Mouse (Mus musculus) urinary bladder, postnatal 4 days (tissue): ENCODE measurements around the gene S100a13.

ENCODE experiments used
- DNase-seq, 2 experiments: peaks; one replicate each; pipeline ENCODE4 v3.0.0; 2021 to 2022; ENCODE audit warnings: low spot score in 2 of 2

Gene S100a13

DNA sequence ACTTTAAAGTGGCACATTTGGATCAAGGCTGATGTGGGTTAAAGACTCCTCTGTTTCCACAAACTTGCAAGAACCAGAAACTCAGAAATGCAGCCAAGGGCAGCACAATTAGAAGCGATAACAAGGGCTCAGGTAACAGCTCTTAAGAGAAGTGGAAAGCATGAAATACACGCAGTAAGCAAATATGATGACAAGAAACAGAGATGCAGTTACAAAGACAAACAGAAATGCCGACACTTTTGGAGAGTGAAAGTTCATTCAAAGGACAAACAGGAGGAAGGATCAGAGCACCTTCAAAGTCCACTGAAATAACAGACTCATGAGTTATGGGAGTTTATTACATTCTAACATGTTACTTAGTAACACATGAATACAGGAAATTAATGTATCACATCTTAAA is 7.9 kb upstream of the S100a13 start:
- DNase-seq, result no peak

DNA sequence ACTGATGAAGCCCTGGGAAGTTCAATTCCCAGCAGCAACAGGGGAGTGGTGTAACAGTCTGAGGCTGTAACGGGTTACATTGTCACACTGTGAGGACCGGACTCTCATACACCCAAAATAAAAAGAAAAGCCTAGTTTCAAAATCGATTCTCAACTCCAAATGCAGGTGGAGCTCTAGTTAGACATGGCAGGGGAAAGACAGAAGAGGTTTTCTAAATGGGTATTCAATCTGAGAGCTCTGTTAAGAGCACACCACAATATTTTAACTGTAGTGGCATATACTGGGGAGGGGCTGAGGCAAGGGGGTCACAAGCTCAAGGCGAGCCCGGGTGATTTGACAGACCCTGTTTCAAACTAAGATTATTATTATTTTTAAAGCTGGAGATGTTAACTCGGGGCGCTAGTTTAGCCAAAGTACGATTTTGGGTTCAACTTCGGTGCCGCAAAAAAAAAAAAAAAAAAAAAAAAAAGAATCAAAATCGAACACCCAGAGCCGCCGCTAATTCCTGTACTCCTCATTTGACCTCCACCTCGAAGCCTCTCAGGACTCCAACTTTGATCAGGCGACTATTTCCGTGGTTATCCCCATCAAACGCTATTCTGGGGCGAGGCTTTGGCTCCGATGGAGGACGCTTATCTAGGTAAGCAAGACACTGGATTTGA is 5.8 kb upstream of the S100a13 start:
- no peak for DNase-seq

DNA sequence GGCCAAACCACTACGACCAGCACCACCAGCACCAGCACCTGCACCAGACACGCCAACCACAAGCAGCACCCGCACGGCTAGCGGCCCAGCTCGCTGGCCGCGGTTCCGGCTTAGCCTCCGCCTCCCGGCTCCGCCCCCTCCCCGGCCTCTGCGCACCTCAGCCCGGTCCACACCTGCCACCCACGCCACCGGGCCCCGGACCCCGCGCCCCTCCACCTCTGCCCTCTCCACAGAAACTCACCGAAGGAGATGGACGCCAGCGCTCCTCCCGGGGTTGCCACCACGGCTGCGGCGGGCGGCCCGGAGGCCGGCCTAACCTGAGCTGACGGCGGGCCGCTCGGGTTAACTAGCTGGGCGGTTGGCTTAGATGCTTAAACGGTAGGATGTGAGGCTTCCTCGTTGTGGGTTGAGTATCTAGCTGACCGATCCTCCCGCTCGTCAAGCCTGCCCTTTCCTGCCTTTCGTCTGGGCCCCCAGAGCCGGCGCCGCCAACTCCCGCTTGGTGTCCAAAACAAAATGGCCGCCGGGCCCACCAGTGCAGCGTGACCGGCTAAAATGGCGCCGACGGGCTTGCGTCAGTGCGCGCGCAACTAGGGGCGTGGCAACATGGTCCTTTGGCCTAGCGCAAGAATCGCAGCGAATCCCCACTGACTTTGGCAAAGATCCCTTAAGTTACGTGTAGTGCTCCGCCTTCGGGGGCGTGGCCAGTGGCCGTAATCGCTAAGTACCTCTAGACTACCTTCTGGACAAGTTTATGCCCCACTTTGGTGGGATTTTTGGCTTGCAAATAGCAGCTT is 5.1 kb upstream of the S100a13 start, which contains the start of gene Chtop:
Chtop (minus strand) TSS at position 549 of the 797 bp plus-strand sequence.
- DNase-seq, result peak; percentile 99 to 100

DNA sequence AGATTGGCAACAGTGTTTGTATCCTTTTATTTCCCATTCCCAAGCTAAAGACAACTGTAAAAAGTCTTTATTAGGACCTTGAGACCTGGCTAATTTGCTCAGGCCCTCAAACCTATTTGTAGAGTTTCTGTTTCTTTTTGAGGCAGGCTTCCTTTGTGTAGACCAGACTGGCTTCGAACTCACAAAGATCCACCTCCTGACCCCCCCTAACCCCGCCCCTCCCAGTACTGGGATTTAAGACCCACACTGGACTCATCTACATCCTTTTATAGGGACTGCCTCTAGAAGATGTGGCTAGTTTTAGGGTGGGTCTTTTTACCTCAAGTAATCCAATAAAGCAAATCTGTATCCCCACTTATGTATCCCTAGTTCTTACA is 4.5 kb upstream of the S100a13 start:
- DNase-seq, result no peak

DNA sequence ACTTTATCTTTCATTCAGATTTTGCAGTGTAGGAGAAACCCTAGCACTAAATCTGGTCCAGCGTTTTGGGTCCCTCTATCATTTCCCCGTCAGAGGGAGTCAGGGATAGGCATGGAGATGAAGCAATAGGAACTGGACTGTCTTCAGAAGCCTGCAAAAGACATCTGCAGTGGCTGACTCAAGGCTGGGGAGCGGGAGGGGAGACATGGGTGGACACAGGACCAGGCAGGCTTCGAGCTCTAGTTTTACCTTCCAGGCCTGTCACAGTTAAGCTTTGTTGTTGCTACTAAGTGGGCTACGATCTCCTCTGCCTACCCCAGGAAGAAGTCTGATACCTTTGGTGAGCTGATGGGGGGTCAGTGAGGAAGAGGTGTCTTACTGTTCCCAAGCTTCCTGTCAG is 2.0 kb upstream of the S100a13 start:
- no peak for DNase-seq

DNA sequence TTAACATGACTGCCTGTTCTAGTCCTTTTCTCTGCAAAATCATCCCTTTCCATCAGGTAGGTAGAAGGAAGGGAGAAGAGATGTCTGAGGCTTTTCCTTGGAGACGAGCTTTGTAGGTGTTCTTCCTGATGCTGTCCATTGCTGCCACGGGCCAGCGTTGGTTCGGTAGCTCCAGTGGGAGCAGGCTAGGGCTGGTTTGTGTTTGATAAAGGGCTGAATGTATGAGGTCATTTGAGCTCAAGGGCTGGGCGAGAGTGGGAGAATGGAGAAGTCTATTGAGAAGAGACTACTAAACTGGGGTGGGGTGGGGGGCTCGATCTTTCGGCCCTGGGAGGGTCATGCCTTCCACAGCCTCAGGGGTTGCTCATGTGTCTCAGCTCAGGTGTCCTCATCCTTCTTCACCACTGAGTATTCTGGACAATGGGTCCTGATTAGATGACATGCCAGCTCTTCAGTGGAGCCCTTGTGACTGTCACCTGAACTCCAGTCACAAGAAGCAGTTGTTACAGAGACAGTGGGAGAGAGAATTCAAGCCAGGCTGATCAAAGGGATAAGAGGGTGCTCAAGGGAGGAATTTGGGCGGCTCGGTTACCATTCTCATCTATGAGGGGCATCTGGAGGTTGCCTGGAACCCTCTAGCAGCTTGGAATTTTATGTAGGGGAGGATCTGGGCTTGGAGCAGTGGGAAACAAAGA is 1.1 kb upstream of the S100a13 start:
- no peak for DNase-seq

DNA sequence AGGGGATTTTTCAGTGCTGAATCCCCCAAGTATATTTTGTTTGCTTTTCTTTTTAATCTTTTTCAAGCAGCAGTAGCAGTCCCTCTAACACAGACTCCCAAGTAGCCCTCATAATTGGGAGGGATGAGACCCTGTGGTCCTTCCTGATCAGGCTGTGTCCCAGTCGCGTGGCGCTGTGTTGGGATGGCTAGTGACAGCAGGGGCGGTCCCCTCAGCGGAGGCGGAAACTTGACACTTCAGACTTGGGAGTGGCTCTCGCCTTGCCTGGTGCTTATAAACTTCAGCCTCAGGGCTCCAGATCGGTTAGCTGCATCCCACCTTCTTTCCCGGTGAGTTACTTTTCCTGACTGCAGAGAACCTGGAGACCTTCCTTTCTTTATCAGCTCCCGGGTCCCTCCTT is 456 bp downstream of the S100a13 start:
- DNase-seq, result peak; percentile 54 to 74

DNA sequence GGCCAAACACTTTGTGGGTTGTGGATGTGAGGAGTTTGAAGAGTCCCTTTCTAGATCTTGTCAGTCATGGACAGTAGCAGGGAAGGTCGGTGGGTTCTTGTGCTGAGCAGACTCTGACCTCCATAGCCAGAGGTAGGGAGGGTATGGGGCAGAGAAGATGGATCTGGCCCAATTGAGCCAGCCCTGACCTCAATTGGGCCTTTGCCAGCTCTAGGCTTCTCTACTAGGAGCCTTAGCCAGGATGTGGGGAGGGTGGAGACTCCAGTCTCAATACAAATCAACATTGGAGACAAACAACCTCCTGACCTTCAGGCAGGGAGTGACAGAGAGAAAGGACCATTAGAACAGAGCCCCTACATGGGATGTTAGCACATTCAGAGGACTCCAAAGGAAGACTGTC is 1.0 kb downstream of the S100a13 start:
- no peak for DNase-seq

DNA sequence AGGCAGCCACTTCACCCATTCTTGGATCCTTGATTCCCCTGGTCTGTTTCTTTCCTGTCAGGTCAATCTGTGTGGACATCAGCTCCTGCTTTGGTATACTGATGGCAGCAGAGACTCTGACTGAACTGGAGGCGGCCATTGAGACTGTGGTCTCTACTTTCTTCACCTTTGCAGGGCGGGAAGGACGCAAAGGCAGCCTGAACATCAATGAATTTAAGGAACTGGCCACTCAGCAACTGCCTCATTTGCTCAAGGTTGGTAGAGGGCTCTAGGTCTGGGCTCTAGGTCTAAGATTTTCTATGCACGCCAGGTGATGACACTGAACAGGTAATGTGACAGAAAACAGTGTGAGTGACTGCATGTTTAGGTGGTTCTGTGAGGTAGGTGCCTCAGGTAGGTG is 1.6 kb downstream of the S100a13 start:
- DNase-seq, result no peak

DNA sequence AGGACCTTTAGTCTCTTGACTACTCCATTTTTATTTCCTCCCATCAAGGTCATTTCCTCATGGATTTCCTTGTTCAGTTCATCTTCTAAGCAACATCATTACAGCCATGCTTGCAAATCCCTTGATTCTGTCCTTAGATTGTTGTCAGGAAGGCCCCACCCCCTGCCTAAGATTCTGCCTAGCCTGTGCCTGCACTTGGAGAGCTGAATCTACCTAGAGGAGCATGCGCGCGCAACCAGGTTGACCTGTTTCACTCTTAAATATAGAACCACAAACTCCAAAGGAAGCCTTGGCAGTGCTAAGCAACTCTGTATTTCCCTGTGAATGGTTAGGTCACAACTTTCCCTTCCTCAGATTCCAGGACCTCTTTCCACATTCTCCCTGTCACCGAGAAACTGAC is 3.5 kb downstream of the S100a13 start:
- DNase-seq, result no peak

DNA sequence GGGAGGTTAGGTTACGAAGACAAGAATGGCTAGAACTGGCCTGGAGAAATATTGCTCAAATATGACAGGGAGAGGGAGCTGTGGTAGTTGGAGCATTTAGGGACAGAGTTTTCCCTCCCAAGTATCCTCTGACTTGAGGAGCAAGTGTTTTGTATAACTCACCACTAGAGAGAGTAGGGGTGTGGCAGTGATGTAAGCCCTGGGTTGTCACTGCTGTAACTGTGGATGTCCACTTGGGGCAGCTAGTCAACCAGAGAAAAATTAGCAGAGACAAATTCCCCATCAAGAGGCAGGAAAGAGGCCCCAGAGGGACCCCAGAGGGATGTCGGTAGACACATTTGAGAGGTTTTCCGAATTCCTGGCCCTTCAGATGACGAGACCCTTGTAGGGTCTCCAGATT is 11.2 kb downstream of the S100a13 start:
- DNase-seq, result peak in 1 of 2 experiments; percentile 40

DNA sequence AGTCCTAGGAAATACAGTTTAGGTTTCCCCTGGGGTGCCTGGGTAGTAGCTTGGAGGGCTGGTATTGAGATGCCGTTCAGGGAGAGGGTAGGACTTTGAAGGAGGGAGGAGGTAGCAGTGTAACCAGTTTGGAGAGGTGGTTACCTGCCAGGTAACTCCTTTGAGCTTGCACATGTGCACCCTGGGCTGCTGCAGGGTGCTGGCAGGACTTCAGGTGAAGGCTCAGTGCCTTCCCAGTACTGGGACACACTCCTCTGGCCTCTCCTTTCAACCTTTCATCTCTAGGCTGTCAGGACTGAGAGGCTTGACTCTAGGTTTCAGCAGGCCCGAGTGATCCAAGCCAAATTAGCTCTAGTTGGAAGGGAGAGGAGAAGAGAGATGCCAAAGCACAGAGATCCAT is 11.8 kb downstream of the S100a13 start:
- no peak for DNase-seq

DNA sequence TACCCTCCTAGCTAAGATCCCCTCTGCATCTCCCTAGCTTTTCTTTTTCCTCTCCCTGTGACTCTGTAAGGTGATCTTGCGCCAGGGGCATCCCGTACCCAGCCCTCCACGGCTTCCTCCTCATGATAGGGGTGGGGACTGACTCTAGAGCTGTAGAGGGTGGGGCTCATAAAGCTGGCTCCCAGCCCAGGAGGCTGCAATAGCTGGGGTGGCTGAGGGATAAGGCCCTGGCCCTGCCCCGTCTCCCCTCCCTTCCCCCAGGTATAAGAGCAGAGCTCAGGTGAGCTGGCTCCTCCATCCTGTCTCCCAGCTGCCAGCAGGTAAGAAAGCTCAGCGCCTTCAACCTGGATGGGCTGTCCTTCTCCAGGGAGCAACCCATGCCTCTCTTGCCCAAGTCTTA is 12.3 kb downstream of the S100a13 start, which contains the start of gene S100a14:
S100a14 (plus strand) TSS at position 277 of the 400 bp plus-strand sequence.
- DNase-seq, result peak in 1 of 2 experiments; percentile 67

DNA sequence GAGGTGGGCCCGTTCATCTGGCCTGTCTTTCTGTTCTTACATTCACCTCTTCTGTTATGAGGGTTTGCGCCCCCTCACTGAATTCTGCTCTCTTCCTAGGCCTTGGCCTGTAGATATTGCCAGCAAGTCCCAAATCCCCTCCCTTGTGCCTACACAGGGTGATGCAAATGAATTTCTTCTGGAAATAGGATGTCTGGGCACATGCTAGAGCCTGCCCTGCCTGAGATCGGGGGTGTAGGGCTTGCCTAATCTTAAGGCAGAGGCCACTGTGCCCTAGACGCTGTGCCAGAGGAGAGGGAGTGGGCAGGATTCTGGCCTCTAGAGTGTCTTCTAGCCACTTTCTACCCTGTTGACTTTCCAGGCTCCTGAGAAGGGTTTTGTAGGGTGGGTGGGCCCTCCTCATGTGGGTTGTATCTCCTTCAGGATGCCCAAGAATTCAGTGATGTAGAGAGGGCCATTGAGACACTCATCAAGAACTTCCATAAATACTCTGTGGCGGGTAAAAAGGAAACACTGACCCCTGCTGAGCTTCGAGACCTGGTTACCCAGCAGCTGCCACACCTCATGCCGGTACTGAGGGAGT is 13.1 kb downstream of the S100a13 start:
- DNase-seq, result no peak

DNA sequence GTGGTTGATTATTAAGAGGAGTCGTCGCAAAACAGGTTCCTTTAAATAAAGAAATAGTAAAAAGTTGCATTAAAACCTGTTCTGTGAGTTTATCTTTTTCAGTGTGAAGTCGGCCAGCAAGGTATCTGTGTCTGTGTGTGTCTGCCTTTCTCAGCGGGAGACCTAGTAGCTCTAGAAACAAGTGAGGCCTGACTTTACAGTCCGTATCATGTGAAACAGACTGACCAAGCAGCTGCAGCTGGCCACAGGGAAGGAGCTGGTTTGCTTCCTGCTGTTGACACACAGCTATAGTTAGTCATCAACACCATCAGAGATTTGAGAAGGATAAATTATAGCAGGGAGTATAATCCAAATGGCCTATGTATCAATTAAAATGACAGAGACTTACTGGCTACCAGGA is 17.5 kb downstream of the S100a13 start:
- no peak for DNase-seq

DNA sequence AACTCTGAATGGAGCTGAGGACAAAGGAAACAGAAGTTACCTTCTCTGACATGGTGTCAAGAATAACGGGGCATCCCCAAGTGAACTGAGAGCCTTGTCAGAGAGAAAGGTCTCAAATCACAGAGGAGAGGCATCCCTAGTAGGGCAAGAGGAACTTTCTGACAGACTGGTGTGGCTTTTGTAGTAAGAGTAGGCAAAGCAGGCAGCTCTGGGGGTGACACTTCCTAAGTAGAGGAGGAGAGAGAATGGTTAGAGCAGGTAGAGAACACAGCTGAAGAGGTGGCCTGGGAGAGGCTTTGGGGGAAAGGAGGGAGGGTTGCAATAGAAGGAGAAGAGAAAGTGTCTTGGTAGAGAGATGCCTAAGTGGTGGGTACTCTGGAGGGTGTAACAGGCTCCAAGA is 21.2 kb downstream of the S100a13 start:
- DNase-seq, result no peak

DNA sequence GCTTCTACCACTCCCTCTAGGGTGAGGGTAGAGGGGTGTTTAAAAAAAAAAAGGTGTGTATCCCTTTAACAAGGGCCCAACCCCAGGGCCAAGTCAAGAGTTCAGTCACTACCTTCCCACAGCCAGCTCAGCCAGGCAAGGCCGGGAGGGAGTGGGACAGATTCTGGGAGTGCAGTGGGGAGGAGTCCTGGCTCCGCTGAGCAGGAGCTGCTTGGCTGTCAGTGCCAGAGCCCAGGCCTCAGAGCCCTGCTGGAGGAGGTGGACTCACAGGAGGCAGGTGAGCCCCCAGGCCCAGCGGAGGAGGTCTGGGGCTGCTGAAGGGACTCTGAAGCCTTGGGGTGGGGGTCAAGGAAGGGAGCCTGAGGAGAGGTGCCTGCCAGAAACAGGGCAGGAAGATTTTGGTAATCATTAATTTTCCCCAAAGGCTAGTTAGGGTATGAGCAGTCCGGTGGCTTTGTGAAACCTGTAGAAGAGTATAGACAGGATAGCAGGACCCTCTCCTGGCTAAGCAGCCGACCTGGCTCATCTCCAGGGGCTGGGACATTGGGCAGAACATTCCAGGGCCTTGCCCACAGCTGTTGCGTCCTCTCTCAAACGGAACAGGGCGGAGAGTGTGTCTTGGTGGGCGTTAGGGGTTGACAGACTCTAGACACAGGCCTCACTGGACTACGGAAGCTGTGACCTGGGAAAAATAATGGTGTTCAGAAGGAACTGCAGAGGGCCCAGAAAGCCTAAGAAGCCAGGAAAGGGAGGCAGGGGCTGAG is 23.1 kb downstream of the S100a13 start, which contains the start of gene S100a16:
S100a16 (plus strand) TSS at position 114 of the 764 bp plus-strand sequence.
- peak; percentile 71 to 80 for DNase-seq

DNA sequence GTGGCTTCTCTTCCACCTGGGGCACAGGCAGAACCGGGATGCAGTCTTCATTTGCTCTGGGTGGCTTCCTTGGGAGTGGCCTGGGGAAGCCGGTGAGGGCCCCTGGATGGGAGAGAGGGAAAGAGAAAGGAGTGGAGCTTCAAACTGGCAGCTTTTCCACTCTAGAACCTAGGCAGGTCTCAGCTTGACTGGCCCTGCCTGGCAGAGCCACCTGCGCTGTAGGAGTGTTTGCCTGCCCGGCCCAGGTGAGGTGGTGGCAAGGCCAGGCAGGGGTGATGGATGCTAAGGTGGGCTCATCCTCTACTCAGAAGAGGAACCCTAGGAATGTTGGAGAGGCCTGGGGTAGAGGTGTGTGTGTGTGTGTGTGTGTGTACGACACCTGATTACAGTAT is 23.7 kb downstream of the S100a13 start:
- no peak for DNase-seq

DNA sequence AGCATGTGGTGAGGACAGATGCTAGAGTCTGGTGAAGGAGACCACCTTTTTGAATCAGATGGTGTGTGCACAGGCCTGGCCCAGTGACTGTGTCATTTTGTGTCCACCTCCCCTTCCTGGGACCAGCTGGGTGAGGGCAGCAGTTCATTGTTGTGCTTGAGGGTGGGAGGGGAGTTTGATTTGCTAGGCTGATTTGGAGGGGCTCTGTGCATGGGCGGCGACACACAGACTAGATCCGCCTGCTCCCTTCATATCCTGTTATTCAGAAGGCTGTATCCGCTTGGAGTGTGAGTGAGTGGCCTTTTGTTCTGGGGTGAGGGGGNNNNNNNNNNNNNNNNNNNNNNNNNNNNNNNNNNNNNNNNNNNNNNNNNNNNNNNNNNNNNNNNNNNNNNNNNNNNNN is 26.7 kb downstream of the S100a13 start:
- no peak for DNase-seq

DNA sequence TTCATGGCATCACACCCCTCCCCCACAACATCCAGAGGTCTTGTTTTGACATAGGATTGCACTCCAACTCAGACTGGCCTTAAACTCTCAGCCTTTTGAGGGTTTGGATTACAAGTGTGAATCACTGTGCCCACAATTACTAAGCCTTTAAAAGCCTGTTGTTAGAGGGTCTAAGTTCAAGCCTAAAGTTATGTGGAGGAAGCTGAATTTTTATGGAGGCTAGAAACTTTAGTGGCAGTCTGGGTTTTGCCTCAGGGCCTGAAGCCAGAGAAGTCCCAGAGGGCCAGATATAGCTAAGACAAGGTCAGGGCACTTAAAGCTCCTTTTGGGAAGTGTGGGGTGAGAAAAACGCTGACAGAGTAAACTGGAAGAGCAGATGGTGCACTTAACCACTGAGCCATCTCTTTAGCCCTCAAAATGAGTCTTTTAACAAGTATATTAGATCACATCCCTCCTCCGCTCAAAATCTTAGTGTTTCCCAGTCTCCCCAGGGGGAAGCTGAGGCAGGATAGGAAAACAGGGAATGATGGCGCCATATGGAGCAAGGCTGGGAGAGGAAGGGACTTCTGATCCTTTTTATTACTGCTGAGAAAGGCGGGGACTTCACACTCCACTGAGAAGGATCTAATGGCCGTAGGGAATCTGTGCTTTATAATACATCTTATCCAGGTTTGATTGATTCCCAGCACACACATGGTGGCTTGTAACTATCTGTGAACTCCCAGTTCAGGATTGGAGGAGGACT is 35.6 kb downstream of the S100a13 start:
- no peak for DNase-seq

DNA sequence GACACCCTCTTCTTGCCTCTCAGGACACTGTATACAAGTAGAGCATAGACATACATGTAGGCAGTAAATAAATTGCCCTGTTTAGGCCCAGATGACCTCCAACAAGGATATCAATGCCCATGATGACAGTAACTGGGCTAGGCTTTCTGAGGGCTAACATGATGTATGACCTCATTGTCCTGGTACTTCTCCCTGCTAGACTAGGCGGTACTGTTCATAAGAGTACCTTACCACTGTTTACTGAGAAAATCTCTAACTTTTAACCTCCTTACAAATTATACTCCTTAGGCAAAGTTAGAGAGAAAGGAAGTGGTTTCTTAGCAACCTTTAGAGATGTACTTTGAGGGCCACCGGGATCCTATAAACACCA is 36.2 kb downstream of the S100a13 start:
- DNase-seq, result no peak
